Mouse (Mus musculus): Measurements from ENCODE around the gene Wnt5b. TPM values are rescaled to one million over a fixed set of nuclear protein-coding genes. Genes with fewer than 3 reads are reported as not detected.

Wnt5b gene
- total and polyA plus RNA-seq, 3 experiments = 0.04 TPM; not detected in 2

- TF ChIP-seq JUND (IDR thresholded peaks at IDR 0.05; ENCODE audit: low read depth, low read length) = no peak
- peak; percentile 60 for TF ChIP-seq GATA1 (IDR thresholded peaks at IDR 0.05; ENCODE audit: low read depth, low read length)
- peak; percentile 65 for TF ChIP-seq ETS1 (IDR thresholded peaks at IDR 0.05; ENCODE audit: low read depth, low read length)
- TF ChIP-seq TCF12 (IDR thresholded peaks at IDR 0.05; ENCODE audit: low read depth, low read length) = peak; percentile 55; the same call in 1 of the 2 replicates
- no peak for TF ChIP-seq MYC (IDR thresholded peaks at IDR 0.05; ENCODE audit: low read depth, low read length)
- peak; percentile 87 for TF ChIP-seq RCOR1 (IDR thresholded peaks at IDR 0.05; ENCODE audit: low read depth, low read length)
- TF ChIP-seq POLR2AphosphoS5 (IDR thresholded peaks at IDR 0.05; ENCODE audit: borderline replicate concordance, low read depth, low read length) = no peak
- peak; percentile 38 to 58; a peak in 2 of 4 replicates for TF ChIP-seq EP300 (IDR thresholded peaks at IDR 0.05; ENCODE audit: low read depth in 1 of 2, low read length in 2 of 2)
- no peak for TF ChIP-seq SMC3 (IDR thresholded peaks at IDR 0.05; ENCODE audit: low read depth, low read length)
- peak; percentile 51 for TF ChIP-seq TAL1 (IDR thresholded peaks at IDR 0.05; ENCODE audit: low read length)
- Histone ChIP-seq H3K4me1 (ENCODE audit: control insufficient read depth in 1 of 2, insufficient read depth in 2 of 2, low read length in 2 of 2) (no peaks in the 10 kb centered on the region), H3K4me3 (ENCODE audit: control insufficient read depth in 1 of 2, insufficient read depth in 1 of 2, low read depth in 2 of 2, low read length in 2 of 2) (no peak overlapping the region), H3K79me2 (ENCODE audit: control insufficient read depth, insufficient read depth, low read length, poor library complexity) (no peaks in the 10 kb centered on the region), H3K27me3 (ENCODE audit: control insufficient read depth in 1 of 2, insufficient read depth in 2 of 2, low read length in 2 of 2) (peaks cover 3 to 10% of the 10 kb centered on the region in 2 experiments), H3K9ac (ENCODE audit: control insufficient read depth, low read depth, low read length, poor library complexity, severe bottlenecking) (no peak overlapping the region), H3K27ac (ENCODE audit: control insufficient read depth, low read depth, low read length) (no peak overlapping the region), H3K9me3 (replicated peaks; ENCODE audit: insufficient read depth, low read length) (no peaks in the 10 kb centered on the region), H3K36me3 (ENCODE audit: control insufficient read depth in 1 of 2, insufficient read depth in 2 of 2, low read length in 2 of 2) (no peaks in the 10 kb centered on the region)
- DNase-seq (ENCODE audit: low read depth, low spot score) = peak; percentile 65
Observed at GRCm38 (mm10) chr6:119450965-119451943, 92.9 kb downstream of the Wnt5b start.

GRCm38 (mm10) chr6:119449060-119449499, 95.1 kb downstream of the Wnt5b start:
- Histone ChIP-seq H3K4me3 (ENCODE audit: control insufficient read depth in 1 of 2, insufficient read depth in 1 of 2, low read depth in 2 of 2, low read length in 2 of 2) (no peak overlapping the region), H3K79me2 (ENCODE audit: control insufficient read depth, insufficient read depth, low read length, poor library complexity) (no peaks in the 10 kb centered on the region), H3K9me3 (replicated peaks; ENCODE audit: insufficient read depth, low read length) (no peaks in the 10 kb centered on the region), H3K4me1 (ENCODE audit: control insufficient read depth in 1 of 2, insufficient read depth in 2 of 2, low read length in 2 of 2) (no peaks in the 10 kb centered on the region), H3K27ac (ENCODE audit: control insufficient read depth, low read depth, low read length) (no peak overlapping the region), H3K9ac (ENCODE audit: control insufficient read depth, low read depth, low read length, poor library complexity, severe bottlenecking) (no peak overlapping the region), H3K27me3 (ENCODE audit: control insufficient read depth in 1 of 2, insufficient read depth in 2 of 2, low read length in 2 of 2) (no peaks in the 10 kb centered on the region), H3K36me3 (ENCODE audit: control insufficient read depth in 1 of 2, insufficient read depth in 2 of 2, low read length in 2 of 2) (no peaks in the 10 kb centered on the region)
- TF ChIP-seq NRF1 (IDR thresholded peaks at IDR 0.05; ENCODE audit: insufficient read depth, low read depth, low read length, poor library complexity, severe bottlenecking) (no peak), CTCF (IDR thresholded peaks at IDR 0.05 in 2 of 3, conservative IDR thresholded peaks at IDR 0.05 in 1 of 3; ENCODE audit: control insufficient read depth in 1 of 3, insufficient read depth in 1 of 3, low read depth in 2 of 3, low read length in 3 of 3, poor library complexity in 1 of 3, severe bottlenecking in 1 of 3) (peak in 2 of 3 experiments; percentile 12 to 23; a peak in 2 of 6 replicates), RAD21 (IDR thresholded peaks at IDR 0.05; ENCODE audit: low read depth, low read length) (peak; percentile 7)
- no peak for DNase-seq (ENCODE audit: low read depth, low spot score)
